Mouse (Mus musculus) liver, embryonic 12.5 days (tissue): Measurements from ENCODE around the gene Golgb1. TPM values are rescaled to one million over a fixed set of nuclear protein-coding genes. Genes with fewer than 3 reads are reported as not detected.
A peak's percentile ranks its signal among the peaks of the same experiment; 100 is the strongest.

Experiments
- ATAC-seq: fragments of 200-750 bp; cut with Nextera tagmentation; 2 replicates; pipeline ENCODE4 v1.8.0; 2017; ENCODE audit warnings: moderate number of reproducible peaks, mild to moderate bottlenecking, moderate library complexity
- H3K27ac ChIP-seq: fragments of 300-500 bp; sonication (generic); 2 replicates; pipeline ENCODE4 v1.5.1; 2016; ENCODE audit warnings: mild to moderate bottlenecking
- H3K27me3 ChIP-seq: fragments of 300-500 bp; sonication (generic); replicated peaks from 2 replicates; pipeline ENCODE4 v1.6.1; 2016; ENCODE audit warnings: mild to moderate bottlenecking, moderate library complexity
- H3K36me3 ChIP-seq: fragments of 300-500 bp; sonication (generic); 2 replicates; pipeline ENCODE4 v1.6.1; 2016; ENCODE audit warnings: mild to moderate bottlenecking, moderate library complexity
- H3K4me1 ChIP-seq: fragments of 300-500 bp; sonication (generic); 2 replicates; pipeline ENCODE4 v1.6.1; 2016
- H3K4me2 ChIP-seq: fragments of 300-500 bp; sonication (generic); 2 replicates; pipeline ENCODE4 v1.6.1; 2016; ENCODE audit warnings: mild to moderate bottlenecking, moderate library complexity
- H3K4me3 ChIP-seq: fragments of 300-500 bp; sonication (generic); 2 replicates; pipeline ENCODE4 v1.5.1; 2016; ENCODE audit warnings: mild to moderate bottlenecking, moderate library complexity
- H3K9ac ChIP-seq: fragments of 300-500 bp; sonication (generic); 2 replicates; pipeline ENCODE4 v1.6.1; 2016; ENCODE audit warnings: mild to moderate bottlenecking, moderate library complexity
- H3K9me3 ChIP-seq: fragments of 300-500 bp; sonication (generic); replicated peaks from 2 replicates; pipeline ENCODE4 v1.6.1; 2016; ENCODE audit warnings: mild to moderate bottlenecking, moderate library complexity
- WGBS: fragments of 180-500 bp; shearing (Covaris S2); methylation state at CpG from one replicate; pipeline ENCODE4 v1.1.7; 2016; ENCODE audit not compliant: insufficient replicate concordance; 5-methylcytosine and 5-hydroxymethylcytosine counted together
- polyA plus RNA-seq: library from polyadenylated mRNA; unstranded; fragments of >200 nt; fragmentation: Nextera tagmentation; extraction: Ambion mirVana; gene quantifications from 2 replicates; pipeline ENCODE4 v1.2.1, GENCODE M21; 2016

Gene Golgb1
- polyA plus RNA-seq, 1 experiment from 2014 or later, result 36.3 TPM

- 80% methylated on average over 8 of the region's 8 CpGs for WGBS
- peaks cover 58% of the 10 kb centered on the region for H3K36me3 ChIP-seq
Observed at GRCm38 (mm10) chr16:36921067-36921613, 46.2 kb downstream of the Golgb1 start.

GRCm38 (mm10) chr16:36921980-36922379, 47.0 kb downstream of the Golgb1 start:
- Histone ChIP-seq H3K4me2 (no peak overlapping the region), H3K27ac (no peak overlapping the region), H3K36me3 (peaks cover 57% of the 10 kb centered on the region), H3K27me3 (no peaks in the 10 kb centered on the region), H3K4me3 (no peak overlapping the region), H3K9ac (no peak overlapping the region), H3K9me3 (no peaks in the 10 kb centered on the region), H3K4me1 (no peaks in the 10 kb centered on the region)
- 71% methylated on average over 6 of the region's 6 CpGs for WGBS
- ATAC-seq, result no peak

More at GRCm38 (mm10) chr16:36921067-36921613, 46.2 kb downstream of the Golgb1 start:
- no peak overlapping the region for H3K9ac ChIP-seq
- no peak overlapping the region for H3K27ac ChIP-seq
- no peaks in the 10 kb centered on the region for H3K9me3 ChIP-seq
- no peak overlapping the region for H3K4me3 ChIP-seq
- no peak overlapping the region for H3K4me2 ChIP-seq
- H3K4me1 ChIP-seq, result no peaks in the 10 kb centered on the region
- H3K27me3 ChIP-seq, result no peaks in the 10 kb centered on the region
- ATAC-seq, result no peak

- Histone ChIP-seq H3K9me3 (no peaks in the 10 kb centered on the region), H3K9ac (no peak overlapping the region), H3K4me3 (no peak overlapping the region), H3K4me1 (no peaks in the 10 kb centered on the region), H3K36me3 (peaks cover 57% of the 10 kb centered on the region), H3K27me3 (no peaks in the 10 kb centered on the region), H3K27ac (no peak overlapping the region), H3K4me2 (no peak overlapping the region)
- 90% methylated on average over 8 of the region's 8 CpGs for WGBS
- ATAC-seq, result no peak
Observed at GRCm38 (mm10) chr16:36924312-36924711, 49.4 kb downstream of the Golgb1 start.

GRCm38 (mm10) chr16:36925351-36925750, 50.4 kb downstream of the Golgb1 start:
- no peak overlapping the region for H3K27ac ChIP-seq
- 75% methylated on average over 6 of the region's 6 CpGs for WGBS
- H3K4me2 ChIP-seq, result no peak overlapping the region
- no peak for ATAC-seq
- peaks cover 59% of the 10 kb centered on the region for H3K36me3 ChIP-seq
- H3K9me3 ChIP-seq, result no peaks in the 10 kb centered on the region
- H3K27me3 ChIP-seq, result no peaks in the 10 kb centered on the region
- H3K9ac ChIP-seq, result no peak overlapping the region
- no peaks in the 10 kb centered on the region for H3K4me1 ChIP-seq
- H3K4me3 ChIP-seq, result no peak overlapping the region

- 79% methylated on average over 6 of the region's 6 CpGs for WGBS
- Histone ChIP-seq H3K9me3 (no peaks in the 10 kb centered on the region), H3K36me3 (peaks cover 64% of the 10 kb centered on the region), H3K27ac (0 out of 2 replicates have a peak overlapping the region, but pooled peaks have one; percentile 24), H3K4me3 (no peak overlapping the region), H3K27me3 (no peaks in the 10 kb centered on the region), H3K4me2 (no peak overlapping the region), H3K4me1 (no peaks in the 10 kb centered on the region), H3K9ac (no peak overlapping the region)
- ATAC-seq, result no peak
Observed at GRCm38 (mm10) chr16:36925797-36926196, 50.9 kb downstream of the Golgb1 start.

- ATAC-seq, result no peak
- Histone ChIP-seq H3K9me3 (no peaks in the 10 kb centered on the region), H3K4me3 (no peak overlapping the region), H3K4me1 (no peaks in the 10 kb centered on the region), H3K27ac (no peak overlapping the region), H3K27me3 (no peaks in the 10 kb centered on the region), H3K36me3 (peaks cover 64% of the 10 kb centered on the region), H3K4me2 (no peak overlapping the region), H3K9ac (no peak overlapping the region)
- WGBS, result 77% methylated on average over 10 of the region's 10 CpGs
Observed at GRCm38 (mm10) chr16:36926514-36927447, 51.8 kb downstream of the Golgb1 start.

GRCm38 (mm10) chr16:36927495-36928105, 52.7 kb downstream of the Golgb1 start:
- H3K4me1 ChIP-seq, result no peaks in the 10 kb centered on the region
- no peak for ATAC-seq
- no peak overlapping the region for H3K9ac ChIP-seq
- no peak overlapping the region for H3K27ac ChIP-seq
- H3K4me2 ChIP-seq, result no peak overlapping the region
- no peak overlapping the region for H3K4me3 ChIP-seq
- H3K36me3 ChIP-seq, result peaks cover 72% of the 10 kb centered on the region
- H3K27me3 ChIP-seq, result no peaks in the 10 kb centered on the region
- no peaks in the 10 kb centered on the region for H3K9me3 ChIP-seq
- WGBS, result 62% methylated on average over 10 of the region's 10 CpGs

- Histone ChIP-seq H3K27me3 (no peaks in the 10 kb centered on the region), H3K4me3 (no peak overlapping the region), H3K27ac (no peak overlapping the region), H3K4me1 (no peaks in the 10 kb centered on the region), H3K9ac (no peak overlapping the region), H3K4me2 (no peak overlapping the region), H3K36me3 (peaks cover 77% of the 10 kb centered on the region), H3K9me3 (no peaks in the 10 kb centered on the region)
- WGBS, result 87% methylated on average over 8 of the region's 8 CpGs
- ATAC-seq, result no peak
Observed at GRCm38 (mm10) chr16:36928106-36928500, 53.2 kb downstream of the Golgb1 start.

DNA sequence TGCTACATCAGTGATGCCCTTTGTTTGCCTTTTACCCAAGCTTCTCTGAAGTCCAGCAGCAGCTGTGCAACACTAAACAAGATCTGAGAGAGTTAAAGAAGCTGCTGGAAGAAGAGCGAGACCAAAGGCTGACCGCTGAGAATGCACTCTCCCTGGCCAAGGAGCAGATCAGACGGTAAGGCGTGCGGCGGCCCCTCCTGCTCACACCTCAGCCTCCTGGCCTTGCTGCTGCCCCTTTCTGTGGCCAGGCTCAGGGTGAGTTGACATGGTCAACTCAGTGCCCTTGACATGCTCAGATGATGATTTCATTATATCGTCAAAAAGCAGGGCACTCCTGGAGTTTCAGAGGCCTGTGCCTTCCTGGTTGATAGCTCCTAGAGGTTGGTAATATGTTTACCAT, 54.3 kb downstream of the Golgb1 start:
- H3K27me3 ChIP-seq, result no peaks in the 10 kb centered on the region
- H3K27ac ChIP-seq, result no peak overlapping the region
- 92% methylated on average over 7 of the region's 7 CpGs for whole genome bisulfite sequencing

GRCm38 (mm10) chr16:36930231-36931136, 55.5 kb downstream of the Golgb1 start:
- no peak for ATAC-seq
- peaks cover 72% of the 10 kb centered on the region for H3K36me3 ChIP-seq

More for the DNA sequence above, 54.3 kb downstream of the Golgb1 start:
- ATAC-seq, result no peak
- Histone ChIP-seq H3K9ac (no peak overlapping the region), H3K9me3 (no peaks in the 10 kb centered on the region), H3K36me3 (peaks cover 80% of the 10 kb centered on the region), H3K4me3 (no peak overlapping the region), H3K4me2 (no peak overlapping the region), H3K4me1 (peaks cover 5% of the 10 kb centered on the region)

DNA sequence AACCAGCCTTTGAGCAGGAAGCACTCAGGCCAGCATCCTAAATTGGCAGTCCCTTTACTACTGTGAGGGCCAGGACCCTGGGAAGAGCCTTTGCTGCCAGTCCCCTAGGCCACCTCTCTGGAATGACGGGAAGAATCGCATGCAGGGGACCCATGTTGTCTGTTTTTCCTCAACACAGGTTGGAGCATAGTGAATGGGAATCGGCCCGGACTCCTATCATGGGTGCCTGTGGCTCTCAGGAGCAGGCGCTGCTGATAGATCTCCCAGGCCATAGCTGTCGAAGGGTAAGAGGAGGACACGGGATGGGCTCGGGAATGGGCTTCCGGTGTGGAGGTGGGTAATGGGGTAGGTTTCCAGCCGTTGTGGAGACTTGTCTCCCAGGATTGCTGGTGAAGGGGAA, 56.4 kb downstream of the Golgb1 start:
- Histone ChIP-seq H3K36me3 (peaks cover 63% of the 10 kb centered on the region), H3K9ac (no peak overlapping the region), H3K27me3 (no peaks in the 10 kb centered on the region), H3K27ac (no peak overlapping the region), H3K4me1 (peaks cover 23% of the 10 kb centered on the region), H3K4me3 (no peak overlapping the region), H3K4me2 (no peak overlapping the region), H3K9me3 (no peaks in the 10 kb centered on the region)
- no peak for ATAC-seq
- WGBS, result 87% methylated on average over 10 of the region's 10 CpGs

More at GRCm38 (mm10) chr16:36930231-36931136, 55.5 kb downstream of the Golgb1 start:
- 70% methylated on average over 11 of the region's 11 CpGs for WGBS
- H3K9me3 ChIP-seq, result no peaks in the 10 kb centered on the region
- peaks cover 15% of the 10 kb centered on the region for H3K4me1 ChIP-seq
- H3K27me3 ChIP-seq, result no peaks in the 10 kb centered on the region
- no peak overlapping the region for H3K27ac ChIP-seq
- no peak overlapping the region for H3K4me3 ChIP-seq
- no peak overlapping the region for H3K9ac ChIP-seq
- H3K4me2 ChIP-seq, result no peak overlapping the region
